Mouse (Mus musculus) mesoderm, embryonic 11.5 days (tissue): ENCODE measurements around the gene Gm3336.

Source experiments
- DNase-seq: peaks from one replicate; pipeline ENCODE4 v3.0.0-alpha.2; 2012; ENCODE audit warnings: low read depth, low spot score

The Gm3336 gene

GRCm38 (mm10) chr8:70716521-70717400, 1.6 kb upstream of the Gm3336 start:
- DNase-seq, result no peak

- DNase-seq, result no peak
Observed at GRCm38 (mm10) chr8:70719796-70720270, 1.5 kb downstream of the Gm3336 start.

GRCm38 (mm10) chr8:70720739-70721138, 2.4 kb downstream of the Gm3336 start:
- DNase-seq, result peak; percentile 86

GRCm38 (mm10) chr8:70721601-70722000, 3.3 kb downstream of the Gm3336 start:
- DNase-seq, result no peak

- DNase-seq, result no peak
Observed at GRCm38 (mm10) chr8:70723486-70724210, 5.3 kb downstream of the Gm3336 start, which contains the start of gene Pde4c. Gene Pde4c, plus strand, starts transcription at chr8:70723720.

- no peak for DNase-seq
Observed at GRCm38 (mm10) chr8:70724216-70724615, 5.9 kb downstream of the Gm3336 start.

- no peak for DNase-seq
Observed at GRCm38 (mm10) chr8:70725792-70726447, 7.6 kb downstream of the Gm3336 start.

GRCm38 (mm10) chr8:70726721-70727120, 8.4 kb downstream of the Gm3336 start:
- no peak for DNase-seq

- no peak for DNase-seq
Observed at GRCm38 (mm10) chr8:70729808-70730475, 11.6 kb downstream of the Gm3336 start.

GRCm38 (mm10) chr8:70730956-70731355, 12.6 kb downstream of the Gm3336 start:
- no peak for DNase-seq

- DNase-seq, result no peak
Observed at GRCm38 (mm10) chr8:70737705-70738104, 19.4 kb downstream of the Gm3336 start.

GRCm38 (mm10) chr8:70738211-70738610, 19.9 kb downstream of the Gm3336 start:
- DNase-seq, result no peak

- no peak for DNase-seq
Observed at GRCm38 (mm10) chr8:70741661-70742060, 23.3 kb downstream of the Gm3336 start.

- no peak for DNase-seq
Observed at GRCm38 (mm10) chr8:70742176-70742575, 23.8 kb downstream of the Gm3336 start.

- no peak for DNase-seq
Observed at GRCm38 (mm10) chr8:70742981-70743655, 24.8 kb downstream of the Gm3336 start.

- no peak for DNase-seq
Observed at GRCm38 (mm10) chr8:70743656-70744590, 25.6 kb downstream of the Gm3336 start.

GRCm38 (mm10) chr8:70744806-70745205, 26.5 kb downstream of the Gm3336 start:
- no peak for DNase-seq

- DNase-seq, result no peak
Observed at GRCm38 (mm10) chr8:70745691-70746220, 27.4 kb downstream of the Gm3336 start.

GRCm38 (mm10) chr8:70746676-70747075, 28.3 kb downstream of the Gm3336 start:
- no peak for DNase-seq
